Mouse (Mus musculus) sigmoid colon, adult 10 weeks (tissue): ENCODE results near the gene Il20rb. TPM values are rescaled to one million over a fixed set of nuclear protein-coding genes. Genes with fewer than 3 reads are reported as not detected.

ENCODE experiments used
- polyA plus RNA-seq: library from polyadenylated mRNA; stranded (reverse); fragments of 350-450 nt; fragmentation: Illumina TruSeq; extraction: RNeasy Lipid Tissue Mini Kit (QIAGEN cat#74804); gene quantifications from one replicate; pipeline ENCODE4 v1.2.3, GENCODE M21; 2014; ENCODE audit warnings: low read depth, low replicate concordance

Gene Il20rb
- 0.73 TPM for polyA plus RNA-seq

DNA sequence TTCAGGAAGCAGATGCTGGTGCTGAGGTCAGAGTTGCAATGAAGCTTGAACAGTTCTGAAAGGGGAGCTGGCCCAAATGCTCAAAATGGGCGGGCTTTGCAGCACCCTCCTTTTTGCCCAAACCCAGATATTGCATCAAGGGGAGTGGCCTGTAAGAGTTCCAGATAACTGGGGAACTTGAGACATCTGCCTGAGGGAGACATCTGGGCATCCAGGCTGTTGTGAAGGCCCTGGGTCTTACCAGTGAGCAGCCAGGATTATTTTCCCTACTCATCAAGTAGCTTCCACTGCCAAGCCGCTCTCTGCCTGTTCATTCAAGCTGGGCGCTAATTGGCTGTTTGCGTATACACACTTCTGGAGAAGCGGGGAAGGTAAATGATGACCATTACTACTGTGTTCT, at the start of gene Il20rb:
Gene Il20rb, minus strand, starts transcription at position 358 of the 400 bp plus-strand sequence.

Other genes with a start within 250 kb of the Il20rb start
- gene Nck1, start 59.3 kb upstream of the Il20rb start, polyA plus RNA-seq: 221 TPM
- 41.8 TPM for gene Slc35g2, start 84.3 kb upstream of the Il20rb start, polyA plus RNA-seq
- gene Stag1, start 111.0 kb upstream of the Il20rb start, polyA plus RNA-seq: 60.6 TPM